Mouse (Mus musculus) splenic B cell, adult 2 months (primary cell): ENCODE data around the gene Abca2.
A peak's percentile ranks its signal among the peaks of the same experiment; 100 is the strongest.

Source experiments
- DNase-seq: peaks from one replicate; pipeline ENCODE4 v3.0.0-alpha.2; 2011; ENCODE audit warnings: low read depth, low spot score
- H3K27me3 ChIP-seq: 2 replicates; pipeline ENCODE4 v1.6.1; 2012; ENCODE audit warnings: mild to moderate bottlenecking, low read length, moderate library complexity, mixed read lengths; ENCODE audit not compliant: control insufficient read depth, poor library complexity, insufficient read depth, severe bottlenecking
- H3K36me3 ChIP-seq: 2 replicates; pipeline ENCODE4 v1.6.1; 2012; ENCODE audit warnings: mild to moderate bottlenecking, low read length, moderate library complexity, mixed read lengths; ENCODE audit not compliant: control insufficient read depth, poor library complexity, insufficient read depth, severe bottlenecking

Gene Abca2

DNA sequence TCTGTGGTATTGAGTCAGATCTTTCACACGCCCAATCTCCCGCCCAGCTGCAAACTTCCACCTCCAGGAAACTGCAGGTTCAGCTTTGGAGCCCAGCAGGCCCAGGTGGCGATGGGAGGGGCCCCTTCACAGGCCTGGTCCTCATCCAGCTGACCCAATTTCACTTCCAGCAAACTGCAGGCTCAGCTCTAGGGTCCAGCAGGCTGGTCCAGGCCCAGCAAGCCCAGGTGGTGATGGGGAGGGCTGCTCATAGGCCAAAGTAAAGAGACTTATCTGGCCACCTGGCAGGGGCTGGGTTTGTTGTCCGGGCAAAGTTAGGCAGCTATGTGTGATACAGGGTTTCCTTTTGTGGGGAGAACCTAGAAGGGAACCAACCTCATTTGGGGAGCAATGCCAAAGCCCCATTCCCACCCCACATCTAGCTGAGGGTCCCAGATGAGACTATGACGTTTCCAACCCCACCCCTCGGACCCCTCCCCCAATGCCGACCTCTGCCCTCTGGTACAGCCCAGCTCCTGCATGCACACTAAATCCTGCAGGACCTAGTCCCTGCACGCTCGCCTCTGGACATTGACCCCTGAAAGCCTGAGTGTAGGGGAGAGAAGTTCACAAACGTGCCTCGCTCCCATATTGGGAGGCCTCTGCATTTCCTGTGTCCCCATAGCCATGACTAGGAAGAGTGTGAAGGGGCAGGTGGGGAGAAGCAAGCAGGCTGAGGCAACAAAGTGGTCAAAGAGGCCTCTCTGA lies 56.6 kb downstream of the Abca2 start:
- Histone ChIP-seq H3K27me3 (no peaks in the 10 kb centered on the region), H3K36me3 (no peaks in the 10 kb centered on the region)
- DNase-seq = no peak

DNA sequence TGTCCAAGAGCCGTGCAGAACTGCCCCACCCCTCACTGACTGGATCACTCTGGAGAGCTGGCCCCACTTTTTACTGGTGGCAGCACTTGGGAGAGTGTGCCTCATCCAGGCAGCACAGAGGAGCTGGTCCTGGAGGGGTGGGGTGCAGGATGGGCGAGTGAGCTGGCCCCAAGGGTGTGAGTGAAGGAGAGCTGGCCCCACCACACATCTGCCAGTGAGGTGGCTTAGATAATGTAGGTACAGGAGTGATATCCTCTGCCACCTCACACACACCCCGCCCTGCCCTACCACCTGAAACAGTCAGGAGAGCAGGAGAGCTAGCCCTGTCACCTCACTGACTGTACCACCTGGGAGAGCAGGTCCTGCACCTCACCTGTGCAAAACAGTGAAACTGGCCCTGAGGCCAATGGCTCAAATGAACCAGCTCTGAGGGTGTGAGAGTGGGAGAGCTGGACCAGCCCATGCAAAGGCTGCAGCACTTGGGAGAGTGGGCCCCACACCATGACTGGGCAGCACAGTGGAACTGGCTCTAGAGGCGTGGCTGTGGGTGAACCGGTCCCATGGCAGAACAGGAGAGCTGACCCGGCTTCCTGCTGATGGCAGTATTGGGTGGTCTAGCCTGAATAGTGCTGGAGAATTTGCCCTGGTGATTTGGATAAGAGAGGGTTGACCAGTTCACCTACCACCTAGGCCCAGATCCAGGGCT lies 59.6 kb downstream of the Abca2 start:
- DNase-seq = no peak
- Histone ChIP-seq H3K36me3 (no peaks in the 10 kb centered on the region), H3K27me3 (no peaks in the 10 kb centered on the region)

DNA sequence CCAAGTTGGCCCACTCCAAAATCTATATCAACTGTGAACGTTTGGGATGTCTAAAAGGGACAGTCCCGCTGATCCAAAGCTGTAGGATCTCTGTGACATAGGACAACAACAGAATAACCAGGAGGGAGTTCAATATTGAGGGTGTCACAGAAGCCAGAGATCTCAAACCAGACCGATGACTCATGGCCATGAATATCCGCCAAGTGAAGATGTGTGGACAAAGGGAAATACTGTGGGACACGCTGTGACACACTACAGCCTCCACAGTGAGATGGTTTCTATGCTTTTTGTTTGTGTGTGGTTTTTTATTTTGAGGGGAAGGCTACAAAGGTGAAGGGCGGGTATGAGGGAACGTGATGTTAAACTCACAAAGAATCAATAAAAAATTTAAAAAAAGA lies 60.2 kb downstream of the Abca2 start:
- H3K36me3 ChIP-seq = no peaks in the 10 kb centered on the region
- H3K27me3 ChIP-seq = no peaks in the 10 kb centered on the region
- no peak for DNase-seq

DNA sequence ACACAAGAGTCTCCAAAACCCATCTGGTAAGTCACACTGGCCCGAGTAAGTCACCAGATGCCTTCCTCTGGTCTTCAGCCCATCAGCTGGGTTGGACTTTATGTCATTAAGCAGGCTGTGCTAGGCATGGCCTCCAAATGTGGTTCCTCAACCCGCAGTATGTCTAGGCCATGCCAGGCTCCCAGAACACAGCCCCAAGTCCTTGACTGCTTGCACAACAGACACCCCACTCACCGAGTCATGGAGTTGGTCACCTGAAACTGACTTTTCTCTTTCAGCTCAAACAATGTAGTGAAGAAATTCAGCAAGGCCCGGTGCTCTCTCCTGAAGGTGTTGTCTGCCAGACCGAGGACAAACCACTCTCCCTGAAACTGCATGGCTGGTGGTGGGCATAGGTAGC lies 64.5 kb downstream of the Abca2 start:
- DNase-seq = no peak
- Histone ChIP-seq H3K36me3 (no peaks in the 10 kb centered on the region), H3K27me3 (no peaks in the 10 kb centered on the region)

DNA sequence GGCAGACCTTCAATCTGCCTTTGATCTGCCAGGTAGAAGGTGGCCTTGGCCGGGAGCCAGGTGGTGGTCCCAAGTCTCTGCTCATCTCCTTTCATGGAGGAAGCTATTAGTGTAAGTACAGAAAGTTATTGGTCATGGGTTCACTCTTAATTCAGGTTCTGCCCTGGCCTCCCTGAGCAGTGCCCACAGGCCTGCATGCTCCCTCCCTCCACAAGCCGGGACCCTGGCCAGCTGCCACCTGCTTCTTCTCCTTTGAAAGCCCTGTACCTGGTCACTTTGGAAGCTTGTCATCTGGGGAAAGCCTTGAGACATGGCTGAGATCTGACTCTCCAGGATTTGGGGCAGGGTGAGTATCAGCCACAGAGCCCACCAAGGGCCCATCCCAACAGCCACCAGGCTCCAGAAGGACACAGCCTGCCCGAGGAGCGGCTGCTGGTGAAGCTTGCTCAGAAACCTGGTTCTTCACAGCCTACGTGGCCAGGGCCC lies 65.0 kb downstream of the Abca2 start, which contains the start of gene Lcn12:
Lcn12 (minus strand) TSS at position 436 of the 486 bp plus-strand sequence.
- H3K36me3 ChIP-seq = no peaks in the 10 kb centered on the region
- no peaks in the 10 kb centered on the region for H3K27me3 ChIP-seq
- no peak for DNase-seq

DNA sequence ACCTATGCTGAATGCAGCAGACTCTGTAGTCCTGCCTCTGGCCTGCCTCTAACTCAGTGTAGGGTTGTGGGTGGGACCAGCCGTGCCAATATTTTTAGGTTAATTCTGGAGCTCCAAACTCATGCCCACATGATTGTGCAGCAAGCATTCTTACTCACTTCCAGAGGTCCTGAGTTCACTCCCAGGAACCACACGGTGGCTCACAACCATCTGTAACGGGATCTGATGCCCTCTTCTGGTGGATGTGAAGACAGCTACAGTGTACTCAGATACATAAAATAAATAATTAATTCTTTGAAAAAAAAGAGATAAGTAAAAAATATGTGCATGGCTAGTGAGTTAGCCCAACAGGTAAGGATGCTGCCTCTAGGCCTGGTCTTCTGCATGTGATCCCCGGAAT lies 68.0 kb downstream of the Abca2 start:
- Histone ChIP-seq H3K36me3 (no peaks in the 10 kb centered on the region), H3K27me3 (no peaks in the 10 kb centered on the region)
- peak; percentile 57 for DNase-seq
